Mouse (Mus musculus) embryo, embryonic 10.5 days (tissue): ENCODE data around the gene Scn2b.

ENCODE experiments used
- DNase-seq: peaks from one replicate; pipeline ENCODE4 v3.0.0-alpha.2; 2015; ENCODE audit warnings: low spot score

The Scn2b gene

GRCm38 (mm10) chr9:45173475-45173874, 55.9 kb downstream of the Scn2b start:
- no peak for DNase-seq

GRCm38 (mm10) chr9:45179282-45179681, 61.7 kb downstream of the Scn2b start:
- no peak for DNase-seq
